Mouse (Mus musculus) spleen, adult 2 months (tissue): ENCODE data around the gene Tmem25. TPM values are rescaled to one million over a fixed set of nuclear protein-coding genes. Genes with fewer than 3 reads are reported as not detected.
"Not testable (repeated sequence)": the region's sequence is repeated elsewhere in the genome, so short reads cannot be mapped to it uniquely, and the experiment has no call there.

Experiments
- DNase-seq, 2 experiments: peaks; one replicate each; pipeline versions ENCODE4 v3.0.0 to v3.0.0-alpha.2; 2012 to 2021; ENCODE audit warnings: low spot score in 2 of 2, low read depth in 1 of 2
- H3K27ac ChIP-seq: fragments of 200-500 bp; 2 replicates; pipeline ENCODE4 v1.5.1; 2012; ENCODE audit warnings: low read length, inconsistent platforms; ENCODE audit not compliant: insufficient read depth
- H3K27me3 ChIP-seq: fragments of 200-500 bp; 2 replicates; pipeline ENCODE4 v1.6.1; 2012; ENCODE audit warnings: mild to moderate bottlenecking, moderate library complexity, low read length, inconsistent platforms; ENCODE audit not compliant: control insufficient read depth, insufficient read depth
- H3K36me3 ChIP-seq: fragments of 200-500 bp; 2 replicates; pipeline ENCODE4 v1.6.1; 2012; ENCODE audit warnings: mild to moderate bottlenecking, low read length, inconsistent platforms; ENCODE audit not compliant: control insufficient read depth, insufficient read depth
- H3K4me1 ChIP-seq: fragments of 200-500 bp; 2 replicates; pipeline ENCODE4 v1.6.1; 2011; ENCODE audit warnings: inconsistent platforms; ENCODE audit not compliant: control insufficient read depth, insufficient read depth, insufficient read length
- H3K4me3 ChIP-seq: fragments of 200-500 bp; 2 replicates; pipeline ENCODE4 v1.5.1; 2011; ENCODE audit warnings: mild to moderate bottlenecking, inconsistent platforms; ENCODE audit not compliant: insufficient read depth, insufficient read length; ENCODE audit errors: extremely low read depth
- CTCF ChIP-seq: fragments of 200-500 bp; IDR thresholded peaks from 2 replicates; pipeline ENCODE4 v1.5.1; 2011; ENCODE audit warnings: mild to moderate bottlenecking, inconsistent platforms; ENCODE audit not compliant: insufficient read depth, insufficient read length, insufficient replicate concordance; ENCODE audit errors: extremely low read depth
- POLR2A ChIP-seq: fragments of 200-500 bp; IDR thresholded peaks from 2 replicates; pipeline ENCODE4 v1.6.1; 2011; ENCODE audit warnings: low read depth, low read length, inconsistent platforms
- WGBS: fragments of 180-500 bp; shearing (Covaris S2); methylation state at CpG from one replicate; pipeline ENCODE4 v1.1.7; 2018; 5-methylcytosine and 5-hydroxymethylcytosine counted together
- polyA plus RNA-seq: library from polyadenylated mRNA; depleted of rRNA; stranded (reverse); fragments of >200 nt; gene quantifications from 2 replicates; pipeline ENCODE4 v1.2.3, GENCODE M21; 2012

The Tmem25 gene
- polyA plus RNA-seq, 1 experiment, result 0.74 TPM

GRCm38 (mm10) chr9:44772750-44773651, 26.1 kb downstream of the Tmem25 start:
- peak; percentile 61; the same call in 1 of the 2 replicates for TF ChIP-seq CTCF
- peak; percentile 29; the same call in 1 of the 2 replicates for TF ChIP-seq POLR2A
- DNase-seq, result peak; percentile 90 to 91
- peaks cover 3% of the 10 kb centered on the region; the same call in 1 of the 2 replicates for H3K4me1 ChIP-seq
- under 1% methylated on average over 41 of the region's 41 CpGs for WGBS
- H3K4me3 ChIP-seq, result peak overlapping the region; percentile 95
- H3K27me3 ChIP-seq, result no peaks in the 10 kb centered on the region
- peak overlapping the region; percentile 80 for H3K27ac ChIP-seq
- H3K36me3 ChIP-seq, result no peaks in the 10 kb centered on the region; the same call in none of the 2 replicates

- Histone ChIP-seq H3K4me3 (no peak overlapping the region), H3K36me3 (no peaks in the 10 kb centered on the region; the same call in 1 of the 2 replicates), H3K27ac (peak overlapping the region; percentile 32; the same call in 1 of the 2 replicates), H3K4me1 (peaks cover 3% of the 10 kb centered on the region; the same call in 1 of the 2 replicates), H3K27me3 (no peaks in the 10 kb centered on the region)
- no peak for DNase-seq
- TF ChIP-seq POLR2A (no peak), CTCF (no peak)
- 30% methylated on average over 5 of the region's 5 CpGs for WGBS
Measured at GRCm38 (mm10) chr9:44772392-44772749, 26.7 kb downstream of the Tmem25 start.

- H3K4me1 ChIP-seq, result peaks cover 3% of the 10 kb centered on the region; the same call in 1 of the 2 replicates
- no peaks in the 10 kb centered on the region for H3K27me3 ChIP-seq
- 94% methylated on average over 5 of the region's 5 CpGs for WGBS
Measured at GRCm38 (mm10) chr9:44771376-44771775, 27.7 kb downstream of the Tmem25 start.

GRCm38 (mm10) chr9:44768029-44768394, 31.1 kb downstream of the Tmem25 start:
- H3K27ac ChIP-seq, result not testable (repeated sequence)

More at GRCm38 (mm10) chr9:44771376-44771775, 27.7 kb downstream of the Tmem25 start:
- no peak overlapping the region for H3K27ac ChIP-seq
- DNase-seq, result no peak
- no peaks in the 10 kb centered on the region; the same call in 1 of the 2 replicates for H3K36me3 ChIP-seq
- TF ChIP-seq CTCF, result no peak
- TF ChIP-seq POLR2A, result no peak
- no peak overlapping the region for H3K4me3 ChIP-seq

GRCm38 (mm10) chr9:44767101-44768028, 31.7 kb downstream of the Tmem25 start, which contains the start of the genes Arcn1 and Ift46:
TSS of gene Arcn1 (minus strand) at chr9:44767845.
TSS of gene Ift46 (plus strand) at chr9:44767908.
- peaks cover 3% of the 10 kb centered on the region; the same call in 1 of the 2 replicates for H3K4me1 ChIP-seq
- peak within 1 kb of the TSS; percentile 88 for H3K4me3 ChIP-seq
- no peaks in the 10 kb centered on the region for H3K36me3 ChIP-seq
- H3K27ac ChIP-seq, result peak within 1 kb of the TSS; percentile 94
- DNase-seq, result peak; percentile 73 to 76
- under 1% methylated on average over 70 of the region's 82 CpGs for WGBS
- no peaks in the 10 kb centered on the region for H3K27me3 ChIP-seq
- TF ChIP-seq POLR2A (peak; percentile 84), CTCF (no peak)

More at GRCm38 (mm10) chr9:44768029-44768394, 31.1 kb downstream of the Tmem25 start:
- H3K4me1 ChIP-seq, DNase-seq, H3K27me3 ChIP-seq, H3K36me3 ChIP-seq: not testable (repeated sequence)
- WGBS, result 29% methylated on average over 9 of the region's 9 CpGs
- peak overlapping the region; percentile 35 for H3K4me3 ChIP-seq

GRCm38 (mm10) chr9:44760873-44761272, 38.2 kb downstream of the Tmem25 start:
- 48% methylated on average over 2 of the region's 2 CpGs for WGBS
- no peaks in the 10 kb centered on the region for H3K27me3 ChIP-seq
- no peak for DNase-seq
- H3K4me1 ChIP-seq, result peaks cover 12% of the 10 kb centered on the region
- no peak overlapping the region for H3K4me3 ChIP-seq
- H3K36me3 ChIP-seq, result peaks cover 11% of the 10 kb centered on the region
- TF ChIP-seq POLR2A (no peak), CTCF (no peak)
- no peak overlapping the region for H3K27ac ChIP-seq
